Mouse (Mus musculus) midbrain, embryonic 13.5 days (tissue): ENCODE results near the gene Ptpn7. TPM values are rescaled to one million over a fixed set of nuclear protein-coding genes. Genes with fewer than 3 reads are reported as not detected.
"Not testable (repeated sequence)": the region's sequence is repeated elsewhere in the genome, so short reads cannot be mapped to it uniquely, and the experiment has no call there.

Experiments used
- ATAC-seq: fragments of 200-750 bp; cut with Nextera tagmentation; 2 replicates; pipeline ENCODE4 v1.8.0; 2017; ENCODE audit warnings: mild to moderate bottlenecking, moderate TSS enrichment, moderate library complexity
- H3K27ac ChIP-seq: fragments of 300-500 bp; sonication (generic); 2 replicates; pipeline ENCODE4 v1.5.1; 2015; ENCODE audit warnings: inconsistent platforms, mild to moderate bottlenecking, moderate library complexity
- H3K27me3 ChIP-seq: fragments of 300-500 bp; sonication (generic); 2 replicates; pipeline ENCODE4 v1.6.1; 2015; ENCODE audit warnings: mild to moderate bottlenecking, inconsistent platforms
- H3K36me3 ChIP-seq: fragments of 300-500 bp; sonication (generic); 2 replicates; pipeline ENCODE4 v1.6.1; 2015; ENCODE audit warnings: mild to moderate bottlenecking, inconsistent platforms
- H3K4me1 ChIP-seq: fragments of 300-500 bp; sonication (generic); replicated peaks from 2 replicates; pipeline ENCODE4 v1.6.1; 2015; ENCODE audit warnings: inconsistent platforms
- H3K4me2 ChIP-seq: fragments of 300-500 bp; sonication (generic); replicated peaks from 2 replicates; pipeline ENCODE4 v1.6.1; 2015; ENCODE audit warnings: moderate library complexity, mild to moderate bottlenecking, inconsistent platforms
- H3K4me3 ChIP-seq: fragments of 300-500 bp; sonication (generic); replicated peaks from 2 replicates; pipeline ENCODE4 v1.5.1; 2015; ENCODE audit warnings: mild to moderate bottlenecking, inconsistent platforms
- H3K9ac ChIP-seq: fragments of 300-500 bp; sonication (generic); replicated peaks from 2 replicates; pipeline ENCODE4 v1.6.1; 2015; ENCODE audit warnings: mild to moderate bottlenecking, inconsistent platforms
- H3K9me3 ChIP-seq: fragments of 300-500 bp; sonication (generic); 2 replicates; pipeline ENCODE4 v1.6.1; 2016; ENCODE audit warnings: mild to moderate bottlenecking, inconsistent platforms
- WGBS: fragments of 180-500 bp; shearing (Covaris S2); methylation state at CpG from one replicate; pipeline ENCODE4 v1.1.7; 2015; 5-methylcytosine and 5-hydroxymethylcytosine counted together
- polyA plus RNA-seq: library from polyadenylated mRNA; unstranded; fragments of >200 nt; fragmentation: Nextera tagmentation; extraction: Ambion mirVana; gene quantifications from 2 replicates; pipeline ENCODE4 v1.2.1, GENCODE M21; 2015

Gene Ptpn7
- polyA plus RNA-seq, 1 experiment from 2014 or later = 0.51 TPM

GRCm38 (mm10) chr1:135180830-135181229, 48.3 kb downstream of the Ptpn7 start:
- H3K4me2 ChIP-seq = no peak overlapping the region
- H3K36me3 ChIP-seq = no peaks in the 10 kb centered on the region
- no peak for ATAC-seq
- no peak overlapping the region for H3K9ac ChIP-seq
- no peak overlapping the region for H3K27ac ChIP-seq
- 86% methylated on average over 10 of the region's 10 CpGs for WGBS
- no peaks in the 10 kb centered on the region for H3K27me3 ChIP-seq
- 0 out of 2 replicates have a peak, but pooled peaks cover 8% of the 10 kb centered on the region for H3K4me1 ChIP-seq
- no peak overlapping the region for H3K4me3 ChIP-seq
- H3K9me3 ChIP-seq = no peaks in the 10 kb centered on the region

DNA sequence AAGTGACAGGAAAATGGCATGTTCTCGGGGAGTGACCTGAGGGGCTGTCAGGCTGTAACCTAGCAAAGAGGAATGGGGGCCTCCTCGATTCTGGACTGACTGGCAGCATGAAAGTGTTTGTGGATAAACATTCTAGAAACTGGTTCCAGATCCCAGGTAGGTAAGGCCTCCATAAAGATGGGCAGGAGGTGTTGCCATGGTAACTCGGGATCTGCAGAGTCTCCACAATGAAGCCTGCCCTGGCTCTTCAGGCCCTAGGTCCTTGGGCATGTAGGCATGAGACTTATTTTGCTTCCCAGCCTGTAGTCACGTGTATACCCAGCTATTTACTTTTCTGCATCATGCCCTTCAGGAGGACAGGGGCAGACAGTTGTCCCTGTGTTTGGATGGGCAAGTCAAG, 48.8 kb downstream of the Ptpn7 start:
- Histone ChIP-seq H3K27me3 (no peaks in the 10 kb centered on the region), H3K4me1 (0 out of 2 replicates have a peak, but pooled peaks cover 8% of the 10 kb centered on the region), H3K9me3 (no peaks in the 10 kb centered on the region), H3K36me3 (no peaks in the 10 kb centered on the region), H3K9ac (no peak overlapping the region), H3K4me3 (no peak overlapping the region), H3K4me2 (no peak overlapping the region), H3K27ac (no peak overlapping the region)
- WGBS = 76% methylated on average over 4 of the region's 4 CpGs
- ATAC-seq = no peak

DNA sequence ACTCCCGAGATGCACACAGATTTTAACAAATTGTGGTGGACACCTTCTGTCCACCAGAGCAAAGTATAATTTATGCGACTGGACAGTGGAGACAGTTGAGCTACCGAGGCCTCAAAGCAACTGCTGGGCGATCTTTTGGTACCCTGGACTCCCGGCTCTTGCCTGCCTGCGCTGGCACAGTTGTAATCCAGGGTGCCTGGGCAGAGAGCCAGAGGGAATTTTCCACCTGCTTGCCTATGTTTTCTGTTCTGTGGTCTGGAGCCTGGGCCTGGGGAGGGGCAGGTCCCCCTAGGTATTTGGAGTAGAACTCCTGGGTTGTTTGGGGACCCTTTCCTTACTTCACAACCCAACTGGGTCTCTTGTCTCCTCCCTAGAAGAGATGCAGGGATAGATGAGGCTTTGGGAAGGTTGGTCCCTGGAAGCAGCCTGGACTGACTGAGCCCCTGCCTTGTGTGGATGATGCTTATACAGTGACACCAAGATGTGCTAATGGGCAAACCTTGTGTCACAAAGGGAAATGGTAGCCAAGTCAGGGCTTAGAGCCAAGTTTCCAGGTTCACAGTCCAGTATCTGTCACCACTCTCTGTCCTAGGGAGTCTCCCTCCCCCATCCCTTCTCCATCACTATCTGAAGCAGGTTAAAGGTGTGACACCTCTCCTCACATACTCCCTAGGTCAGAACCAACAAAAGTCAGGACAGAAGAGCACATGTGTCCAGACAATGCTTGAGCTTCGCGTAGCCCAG, 49.6 kb downstream of the Ptpn7 start:
- Histone ChIP-seq H3K9me3 (no peaks in the 10 kb centered on the region), H3K9ac (no peak overlapping the region), H3K27ac (no peak overlapping the region), H3K4me3 (no peak overlapping the region), H3K4me1 (0 out of 2 replicates have a peak, but pooled peaks cover 13% of the 10 kb centered on the region), H3K36me3 (no peaks in the 10 kb centered on the region), H3K4me2 (no peak overlapping the region), H3K27me3 (no peaks in the 10 kb centered on the region)
- WGBS = 80% methylated on average over 8 of the region's 8 CpGs
- no peak for ATAC-seq

DNA sequence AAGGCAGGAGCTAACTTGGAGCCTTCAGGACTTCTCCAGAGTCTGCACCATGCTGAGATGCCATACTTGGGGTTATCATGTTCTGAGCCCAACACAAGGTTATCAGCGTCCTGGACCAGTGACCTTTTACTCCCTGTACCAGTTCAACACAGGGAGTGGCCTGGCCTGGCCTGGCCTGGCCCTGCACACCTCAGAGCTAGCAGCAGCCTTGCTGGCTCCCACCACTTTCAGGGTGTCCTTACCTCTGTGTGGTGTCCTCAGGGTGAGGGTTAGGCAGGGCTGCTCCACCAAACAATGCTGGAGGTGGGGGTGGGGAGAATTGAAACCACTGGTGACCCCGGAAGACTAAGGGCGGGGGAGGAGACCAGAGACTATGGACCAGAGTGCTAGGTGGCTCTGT, 50.5 kb downstream of the Ptpn7 start:
- ATAC-seq = no peak
- no peaks in the 10 kb centered on the region for H3K27me3 ChIP-seq

DNA sequence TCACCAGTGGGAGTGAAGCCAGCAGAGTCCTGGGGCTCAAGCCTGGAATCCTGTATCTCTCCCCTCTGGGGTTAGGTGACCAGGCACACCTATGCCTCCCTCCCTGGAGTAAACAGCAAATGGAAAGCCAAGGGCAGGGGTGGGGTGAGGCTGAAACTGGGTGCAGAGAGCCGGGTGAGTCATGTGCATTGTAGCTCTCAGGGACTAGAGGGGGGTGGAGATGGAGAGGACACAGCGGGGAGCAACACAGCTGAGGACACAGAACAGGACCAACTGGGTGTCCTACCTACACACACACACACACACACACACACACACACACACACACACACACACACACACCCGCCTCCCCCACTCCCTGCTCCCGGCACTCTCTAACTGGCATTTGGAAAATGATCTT, 50.9 kb downstream of the Ptpn7 start:
- no peaks in the 10 kb centered on the region for H3K36me3 ChIP-seq
- no peaks in the 10 kb centered on the region for H3K9me3 ChIP-seq
- 91% methylated on average over 4 of the region's 4 CpGs for WGBS
- H3K27me3 ChIP-seq = no peaks in the 10 kb centered on the region
- ATAC-seq = no peak
- H3K9ac ChIP-seq = no peak overlapping the region
- H3K27ac ChIP-seq = no peak overlapping the region
- 0 out of 2 replicates have a peak, but pooled peaks cover 17% of the 10 kb centered on the region for H3K4me1 ChIP-seq
- no peak overlapping the region for H3K4me3 ChIP-seq
- H3K4me2 ChIP-seq = no peak overlapping the region

More for the DNA sequence above, 50.5 kb downstream of the Ptpn7 start:
- Histone ChIP-seq H3K4me3 (no peak overlapping the region), H3K27ac (no peak overlapping the region), H3K4me1 (0 out of 2 replicates have a peak, but pooled peaks cover 13% of the 10 kb centered on the region), H3K4me2 (no peak overlapping the region), H3K9ac (no peak overlapping the region), H3K36me3 (no peaks in the 10 kb centered on the region), H3K9me3 (no peaks in the 10 kb centered on the region)
- WGBS = 74% methylated on average over 3 of the region's 3 CpGs

GRCm38 (mm10) chr1:135183941-135184570, 51.6 kb downstream of the Ptpn7 start:
- no peak overlapping the region for H3K9ac ChIP-seq
- WGBS = 78% methylated on average over 11 of the region's 11 CpGs
- no peaks in the 10 kb centered on the region for H3K9me3 ChIP-seq
- no peaks in the 10 kb centered on the region for H3K27me3 ChIP-seq
- H3K4me1 ChIP-seq = 0 out of 2 replicates have a peak, but pooled peaks cover 17% of the 10 kb centered on the region
- no peak overlapping the region for H3K4me2 ChIP-seq
- H3K27ac ChIP-seq = no peak overlapping the region
- H3K4me3 ChIP-seq = no peak overlapping the region
- ATAC-seq = no peak
- no peaks in the 10 kb centered on the region for H3K36me3 ChIP-seq

- no peak overlapping the region for H3K4me3 ChIP-seq
- H3K4me1 ChIP-seq = 0 out of 2 replicates have a peak, but pooled peaks cover 17% of the 10 kb centered on the region
- no peak overlapping the region for H3K4me2 ChIP-seq
- no peaks in the 10 kb centered on the region for H3K9me3 ChIP-seq
- ATAC-seq = no peak
- H3K36me3 ChIP-seq = no peaks in the 10 kb centered on the region
- 21% methylated on average over 5 of the region's 5 CpGs for WGBS
- no peak overlapping the region for H3K27ac ChIP-seq
- H3K27me3 ChIP-seq = no peaks in the 10 kb centered on the region
- no peak overlapping the region for H3K9ac ChIP-seq
These were observed 53.4 kb downstream of the Ptpn7 start for GRCm38 (mm10) chr1:135185936-135186335.

DNA sequence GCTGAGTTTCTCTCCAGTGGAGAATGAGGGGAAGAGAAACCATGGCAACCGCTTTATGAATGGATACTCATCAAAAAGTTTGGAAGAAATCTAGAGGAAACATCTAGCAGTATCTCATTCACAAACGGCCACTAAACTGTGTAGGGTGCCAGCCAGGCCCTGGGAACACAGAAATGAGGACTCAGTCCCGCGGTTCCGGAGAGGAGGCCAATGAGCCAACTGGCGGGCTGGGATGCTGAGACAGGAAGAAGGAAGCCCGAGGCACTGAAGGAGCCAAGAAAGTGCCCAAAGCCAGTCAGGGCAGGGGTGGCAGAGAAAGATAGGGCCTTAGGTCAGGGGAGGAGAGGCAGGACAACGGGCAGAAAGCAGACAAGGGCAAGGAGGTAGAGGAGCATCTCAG, 53.9 kb downstream of the Ptpn7 start:
- H3K36me3 ChIP-seq = no peaks in the 10 kb centered on the region
- H3K9me3 ChIP-seq = no peaks in the 10 kb centered on the region
- H3K4me2 ChIP-seq = no peak overlapping the region
- no peak overlapping the region for H3K27ac ChIP-seq
- no peaks in the 10 kb centered on the region for H3K27me3 ChIP-seq
- WGBS = 31% methylated on average over 8 of the region's 8 CpGs
- ATAC-seq = no peak
- no peak overlapping the region for H3K9ac ChIP-seq
- 0 out of 2 replicates have a peak, but pooled peaks cover 15% of the 10 kb centered on the region for H3K4me1 ChIP-seq
- no peak overlapping the region for H3K4me3 ChIP-seq

- WGBS = 32% methylated on average over 2 of the region's 2 CpGs
- not testable (repeated sequence) for H3K9ac ChIP-seq, H3K4me3 ChIP-seq, H3K9me3 ChIP-seq, H3K27ac ChIP-seq, H3K4me2 ChIP-seq, H3K27me3 ChIP-seq, ATAC-seq, H3K36me3 ChIP-seq, H3K4me1 ChIP-seq
These were observed 54.5 kb downstream of the Ptpn7 start for GRCm38 (mm10) chr1:135187016-135187415.

DNA sequence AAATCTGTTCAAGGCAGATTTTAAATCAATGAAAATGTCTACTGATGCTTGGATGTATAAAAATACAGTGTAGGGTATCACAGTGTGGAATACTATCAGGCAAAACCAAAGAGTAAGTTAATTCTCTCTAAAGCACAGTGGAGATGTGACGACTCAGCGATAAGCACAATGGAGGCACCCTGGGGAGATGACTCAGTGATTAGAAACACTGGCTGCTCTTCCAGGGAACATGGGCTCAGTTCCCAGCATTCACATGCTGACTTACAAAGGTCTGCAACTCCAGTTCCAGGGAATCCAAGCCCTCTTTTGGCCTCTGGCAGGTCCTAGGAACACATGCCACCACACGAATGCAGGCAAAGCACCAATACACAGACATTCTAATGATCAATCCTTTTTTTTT, 55.7 kb downstream of the Ptpn7 start:
- Histone ChIP-seq H3K36me3 (no peaks in the 10 kb centered on the region), H3K27ac (no peak overlapping the region), H3K27me3 (no peaks in the 10 kb centered on the region), H3K9me3 (no peaks in the 10 kb centered on the region), H3K9ac (no peak overlapping the region), H3K4me3 (no peak overlapping the region), H3K4me2 (no peak overlapping the region), H3K4me1 (0 out of 2 replicates have a peak, but pooled peaks cover 9% of the 10 kb centered on the region)
- 10% methylated on average over 3 of the region's 3 CpGs for WGBS
- no peak for ATAC-seq

DNA sequence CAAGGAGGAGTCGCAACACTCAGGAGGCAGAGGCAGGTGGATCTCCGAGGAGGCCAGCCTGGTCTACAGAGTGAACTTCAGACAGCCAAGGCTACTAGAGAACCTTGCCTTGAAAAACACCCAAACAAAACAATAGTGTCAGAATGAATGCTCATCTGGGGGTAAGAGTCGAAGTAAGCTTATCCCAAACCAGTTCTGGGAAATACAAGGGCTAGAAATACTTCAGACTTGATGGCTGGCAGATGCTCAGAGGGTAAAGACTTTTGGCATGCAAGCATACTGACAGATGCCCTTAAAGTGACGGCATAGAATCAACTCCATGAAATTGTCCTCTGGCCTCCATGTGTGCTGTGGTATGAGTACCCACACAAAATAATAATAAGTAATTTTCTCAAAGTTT, 56.7 kb downstream of the Ptpn7 start:
- H3K9me3 ChIP-seq = no peaks in the 10 kb centered on the region
- ATAC-seq = no peak
- 0 out of 2 replicates have a peak, but pooled peaks cover 9% of the 10 kb centered on the region for H3K4me1 ChIP-seq
- H3K4me2 ChIP-seq = no peak overlapping the region
- no peaks in the 10 kb centered on the region for H3K27me3 ChIP-seq
- H3K27ac ChIP-seq = no peak overlapping the region
- no peak overlapping the region for H3K9ac ChIP-seq
- H3K4me3 ChIP-seq = no peak overlapping the region
- WGBS = 92% methylated on average over 4 of the region's 4 CpGs
- H3K36me3 ChIP-seq = no peaks in the 10 kb centered on the region

DNA sequence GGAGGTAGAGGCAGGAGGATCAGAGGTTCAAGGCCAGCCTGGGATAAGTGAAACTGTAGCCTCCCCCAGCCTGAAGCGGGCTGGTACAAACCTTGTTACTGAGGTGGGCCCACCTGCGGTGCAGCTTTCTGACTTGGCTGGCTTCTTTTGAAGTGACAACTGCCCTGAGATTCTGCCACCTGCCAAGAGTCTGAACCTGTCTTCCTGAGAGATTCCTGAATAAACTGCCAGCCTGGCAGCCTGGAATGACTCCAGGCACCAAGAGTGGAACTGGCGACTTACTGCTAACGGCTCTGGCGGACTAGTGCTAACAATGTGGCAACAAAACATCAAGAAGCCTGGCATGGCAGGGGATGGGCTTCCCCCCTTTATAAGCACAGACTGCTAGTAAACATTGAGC, 61.8 kb downstream of the Ptpn7 start:
- not testable (repeated sequence) for H3K9me3 ChIP-seq, ATAC-seq, H3K27me3 ChIP-seq, H3K4me3 ChIP-seq, H3K27ac ChIP-seq, H3K9ac ChIP-seq, H3K36me3 ChIP-seq, H3K4me2 ChIP-seq
- peaks cover 12% of the 10 kb centered on the region for H3K4me1 ChIP-seq
- 75% methylated on average over 5 of the region's 5 CpGs for WGBS
